ENCODE assay signal across 35 mouse cellular contexts in genomic region chr2:62462174-62462573, GRCm38 (mm10). TPM values are rescaled to one million over a fixed set of nuclear protein-coding genes. Genes with fewer than 3 reads are reported as not detected.
"Had no signal": no experiment of that assay in that cellular context is flagged by ENCODE, and none has a peak within 500 bp of the region (broad histone marks: within the 10 kb centered on the region; RNA-seq: fewer than 3 reads in every experiment).

No protein-coding gene starts in this region.

- H3K9me3 ChIP-seq: embryonic facial prominence, embryonic 12.5 days; embryonic facial prominence, embryonic 13.5 days; embryonic facial prominence, embryonic 15.5 days; forebrain, embryonic 10.5 days; forebrain, embryonic 12.5 days; forebrain, embryonic 13.5 days; forebrain, embryonic 15.5 days; heart, embryonic 10.5 days had no signal

- H3K4me3 ChIP-seq: embryonic facial prominence, embryonic 12.5 days; embryonic facial prominence, embryonic 13.5 days; embryonic facial prominence, embryonic 15.5 days; erythroblast, embryonic 14.5 days; forebrain, embryonic 10.5 days; forebrain, embryonic 12.5 days; forebrain, embryonic 13.5 days; forebrain, embryonic 15.5 days; gastrocnemius, adult 2 months; heart, adult 2 months; heart, embryonic 10.5 days had no signal

- H3K4me1 ChIP-seq: embryonic facial prominence, embryonic 12.5 days; embryonic facial prominence, embryonic 13.5 days; forebrain, embryonic 12.5 days; heart, embryonic 10.5 days had no signal

- ATAC-seq: forebrain, embryonic 13.5 days; forebrain, embryonic 14.5 days; forebrain, embryonic 15.5 days; forebrain, embryonic 16.5 days; forebrain, postnatal 0 days had no signal

- DNase-seq: cerebellum, adult 9-11 months; cerebellum, postnatal 10 days; cerebellum, postnatal 14 days; cerebellum, postnatal 25 days; cerebellum, postnatal 36 days; embryo, embryonic 11 days; forebrain, postnatal 0 days; gastrocnemius, adult 2 months; gastrocnemius, postnatal 10 days; gastrocnemius, postnatal 14 days; gastrocnemius, postnatal 25 days; gastrocnemius, postnatal 36 days; heart, adult 18-20 months; heart, adult 2 months had no signal

- H3K27ac ChIP-seq: embryonic facial prominence, embryonic 12.5 days; embryonic facial prominence, embryonic 13.5 days; embryonic facial prominence, embryonic 15.5 days; forebrain, embryonic 10.5 days; forebrain, embryonic 12.5 days; forebrain, embryonic 13.5 days; forebrain, embryonic 15.5 days; gastrocnemius, adult 2 months; heart, adult 2 months; heart, embryonic 10.5 days had no signal

- H3K27me3 ChIP-seq: embryonic facial prominence, embryonic 12.5 days; forebrain, embryonic 13.5 days; forebrain, embryonic 15.5 days had no signal

- H3K9ac ChIP-seq: embryonic facial prominence, embryonic 12.5 days; embryonic facial prominence, embryonic 13.5 days; embryonic facial prominence, embryonic 15.5 days; forebrain, embryonic 12.5 days; forebrain, embryonic 13.5 days; forebrain, embryonic 15.5 days; forebrain, postnatal 0 days had no signal

- H3K36me3 ChIP-seq: embryonic facial prominence, embryonic 12.5 days; embryonic facial prominence, embryonic 13.5 days; embryonic facial prominence, embryonic 15.5 days; forebrain, embryonic 10.5 days; forebrain, embryonic 12.5 days; forebrain, embryonic 15.5 days; heart, embryonic 10.5 days had no signal

- H3K4me2 ChIP-seq: embryonic facial prominence, embryonic 12.5 days; embryonic facial prominence, embryonic 13.5 days; embryonic facial prominence, embryonic 15.5 days; forebrain, embryonic 12.5 days; forebrain, embryonic 13.5 days; forebrain, embryonic 15.5 days; heart, embryonic 11.5 days had no signal

RNA-seq across cellular contexts. Expression of gene Gcg, which starts 21.3 kb away (rescaled TPM):
- total RNA-seq: common myeloid progenitor, adult 5-6 weeks; gastrocnemius, adult 18-20 months; gastrocnemius, adult 2 months; gastrocnemius, adult 8-10 months; gastrocnemius, postnatal 14 days; gastrocnemius, postnatal 25 days; gastrocnemius, postnatal 36 days; granulocyte monocyte progenitor cell, adult 5-6 weeks; heart, adult 18-20 months; heart, adult 2 months; heart, adult 8-10 months had no signal
- polyA plus RNA-seq: cortical plate, adult 2 months; embryonic facial prominence, embryonic 11.5 days; embryonic facial prominence, embryonic 13.5 days; embryonic facial prominence, embryonic 15.5 days; erythroblast, embryonic 14.5 days; forebrain, embryonic 10.5 days; forebrain, embryonic 11.5 days; gonadal fat pad, adult 2 months; heart, adult 2 months had no signal

RNA-seq across cellular contexts. Expression of gene Dpp4, which starts 50.1 kb away (rescaled TPM):
- polyA plus RNA-seq: erythroblast, embryonic 14.5 days had no signal
